Mouse (Mus musculus) myocyte (in vitro differentiated cells): ENCODE measurements at regions not wholly inside any gene's neighbourhood (a gene's known extent, or its start where the extent isn't known, plus 50 kb on each side); places are given as distances from the start of the nearest gene placed in this dataset.

Experiments
- H3K27me3 ChIP-seq: one replicate; pipeline ENCODE4 v1.6.1; 2011; ENCODE audit not compliant: control insufficient read depth, insufficient read depth, insufficient read length
- H3K36me3 ChIP-seq: one replicate; pipeline ENCODE4 v1.6.1; 2011; ENCODE audit not compliant: control insufficient read depth, insufficient read depth
- H3K4me2 ChIP-seq: one replicate; pipeline ENCODE4 v1.6.1; 2011; ENCODE audit warnings: low read depth, control low read depth
- H3K4me3 ChIP-seq: one replicate; pipeline ENCODE4 v1.5.1; 2011; ENCODE audit warnings: mild to moderate bottlenecking, control low read depth, moderate library complexity
- H3K79me2 ChIP-seq: one replicate; pipeline ENCODE4 v1.6.1; 2011; ENCODE audit not compliant: control insufficient read depth, insufficient read depth
- H3ac ChIP-seq: one replicate; pipeline ENCODE4 v1.6.1; 2011; ENCODE audit not compliant: control insufficient read depth, insufficient read length
- CEBPB ChIP-seq: IDR thresholded peaks from 2 replicates; pipeline ENCODE4 v1.6.1; 2011; ENCODE audit warnings: mild to moderate bottlenecking, moderate library complexity; ENCODE audit not compliant: poor library complexity, insufficient read depth, severe bottlenecking
- E2F4 ChIP-seq: IDR thresholded peaks from one replicate; pipeline ENCODE4 v1.6.1; 2011; ENCODE audit warnings: mild to moderate bottlenecking, control low read depth, moderate library complexity; ENCODE audit not compliant: insufficient read depth
- MAX ChIP-seq: IDR thresholded peaks from one replicate; pipeline ENCODE4 v1.6.1; 2011; ENCODE audit warnings: low read depth, mild to moderate bottlenecking, control low read depth
- MYOD1 ChIP-seq, 3 experiments: IDR thresholded peaks; one replicate each; pipeline ENCODE4 v1.6.1; 2011; ENCODE audit warnings: control low read depth in 2 of 3, low read depth in 2 of 3, mild to moderate bottlenecking in 2 of 3, moderate library complexity in 1 of 3; ENCODE audit not compliant: insufficient read length in 2 of 3, control insufficient read depth in 1 of 3
- MYOG ChIP-seq, 3 experiments: IDR thresholded peaks; one replicate each; pipeline ENCODE4 v1.6.1; 2011; ENCODE audit warnings: control low read depth in 2 of 3, low read depth in 2 of 3, mild to moderate bottlenecking in 2 of 3; ENCODE audit not compliant: insufficient read length in 2 of 3, control insufficient read depth in 1 of 3, insufficient read depth in 1 of 3
- POLR2A ChIP-seq: IDR thresholded peaks from one replicate; pipeline ENCODE4 v1.6.1; 2011; ENCODE audit warnings: low read depth, mild to moderate bottlenecking, control low read depth, moderate library complexity; ENCODE audit not compliant: insufficient read length
- POLR2AphosphoS2 ChIP-seq: IDR thresholded peaks from one replicate; pipeline ENCODE4 v1.6.1; 2011; ENCODE audit warnings: low read depth, control low read depth; ENCODE audit not compliant: insufficient read length
- REST ChIP-seq: IDR thresholded peaks from one replicate; pipeline ENCODE4 v1.6.1; 2011; ENCODE audit warnings: mild to moderate bottlenecking, control low read depth, moderate library complexity; ENCODE audit not compliant: insufficient read depth, insufficient read length
- SRF ChIP-seq: IDR thresholded peaks from one replicate; pipeline ENCODE4 v1.6.1; 2011; ENCODE audit warnings: low read depth; ENCODE audit not compliant: control insufficient read depth, insufficient read length
- TCF12 ChIP-seq: IDR thresholded peaks from one replicate; pipeline ENCODE4 v1.6.1; 2011; ENCODE audit warnings: mild to moderate bottlenecking, control low read depth; ENCODE audit not compliant: poor library complexity, insufficient read depth, severe bottlenecking
- TCF3 ChIP-seq: IDR thresholded peaks from one replicate; pipeline ENCODE4 v1.6.1; 2011; ENCODE audit warnings: low read depth, control low read depth; ENCODE audit not compliant: insufficient read length
- USF1 ChIP-seq: IDR thresholded peaks from one replicate; pipeline ENCODE4 v1.6.1; 2011; ENCODE audit warnings: low read depth, mild to moderate bottlenecking, control low read depth, moderate library complexity

- H3ac ChIP-seq = no peak overlapping the region
- H3K4me3 ChIP-seq = no peak overlapping the region
- H3K27me3 ChIP-seq = no peaks in the 10 kb centered on the region
- no peaks in the 10 kb centered on the region for H3K79me2 ChIP-seq
- H3K4me2 ChIP-seq = no peak overlapping the region
- TF ChIP-seq MYOG (IDR thresholded peaks at IDR 0.05; ENCODE audit: control insufficient read depth in 1 of 3, insufficient read depth in 1 of 3, insufficient read length in 2 of 3, low read depth in 2 of 3) (no peak), REST (no peak), CEBPB (no peak), E2F4 (no peak), POLR2AphosphoS2 (no peak), USF1 (no peak), SRF (no peak), MAX (no peak), TCF12 (no peak), TCF3 (no peak), POLR2A (no peak), MYOD1 (IDR thresholded peaks at IDR 0.05; ENCODE audit: control insufficient read depth in 1 of 3, insufficient read length in 2 of 3, low read depth in 2 of 3) (no peak)
- no peaks in the 10 kb centered on the region for H3K36me3 ChIP-seq
These were observed 105.2 kb upstream of the Efna5 start for GRCm38 (mm10) chr17:62986304-62986703.

- TF ChIP-seq MAX = no peak
- no peak for TF ChIP-seq MYOD1 (IDR thresholded peaks at IDR 0.05; ENCODE audit: control insufficient read depth in 1 of 3, insufficient read length in 2 of 3, low read depth in 2 of 3)
- TF ChIP-seq TCF12 = no peak
- TF ChIP-seq REST = no peak
- no peak for TF ChIP-seq USF1
- no peak for TF ChIP-seq CEBPB
- no peak for TF ChIP-seq TCF3
- Histone ChIP-seq H3K27me3 (no peaks in the 10 kb centered on the region), H3K4me2 (no peak overlapping the region), H3K4me3 (no peak overlapping the region), H3ac (no peak overlapping the region), H3K36me3 (no peaks in the 10 kb centered on the region), H3K79me2 (no peaks in the 10 kb centered on the region)
These were observed 99.2 kb upstream of the Efna5 start for GRCm38 (mm10) chr17:62980337-62980736.

- Histone ChIP-seq H3ac (no peak overlapping the region), H3K79me2 (no peaks in the 10 kb centered on the region), H3K36me3 (no peaks in the 10 kb centered on the region), H3K4me2 (no peak overlapping the region), H3K4me3 (no peak overlapping the region), H3K27me3 (no peaks in the 10 kb centered on the region)
- no peak for TF ChIP-seq MYOG (IDR thresholded peaks at IDR 0.05; ENCODE audit: control insufficient read depth in 1 of 3, insufficient read depth in 1 of 3, insufficient read length in 2 of 3, low read depth in 2 of 3)
- no peak for TF ChIP-seq USF1
- TF ChIP-seq POLR2A = no peak
- TF ChIP-seq SRF = no peak
- no peak for TF ChIP-seq E2F4
- no peak for TF ChIP-seq MYOD1 (IDR thresholded peaks at IDR 0.05; ENCODE audit: control insufficient read depth in 1 of 3, insufficient read length in 2 of 3, low read depth in 2 of 3)
- TF ChIP-seq POLR2AphosphoS2 = no peak
- no peak for TF ChIP-seq TCF3
- TF ChIP-seq REST = no peak
- TF ChIP-seq MAX = no peak
- TF ChIP-seq CEBPB = no peak
- no peak for TF ChIP-seq TCF12
These were observed 96.4 kb upstream of the Efna5 start for GRCm38 (mm10) chr17:62977561-62977960.

- H3K79me2 ChIP-seq = no peaks in the 10 kb centered on the region
- H3ac ChIP-seq = no peak overlapping the region
- no peaks in the 10 kb centered on the region for H3K27me3 ChIP-seq
- H3K4me3 ChIP-seq = no peak overlapping the region
- no peaks in the 10 kb centered on the region for H3K36me3 ChIP-seq
- TF ChIP-seq TCF3 (no peak), POLR2A (no peak), TCF12 (no peak), POLR2AphosphoS2 (no peak), MAX (no peak), CEBPB (no peak), REST (no peak), MYOG (IDR thresholded peaks at IDR 0.05; ENCODE audit: control insufficient read depth in 1 of 3, insufficient read depth in 1 of 3, insufficient read length in 2 of 3, low read depth in 2 of 3) (no peak), USF1 (no peak), MYOD1 (IDR thresholded peaks at IDR 0.05; ENCODE audit: control insufficient read depth in 1 of 3, insufficient read length in 2 of 3, low read depth in 2 of 3) (no peak), E2F4 (no peak), SRF (no peak)
- H3K4me2 ChIP-seq = no peak overlapping the region
These were observed 96.0 kb upstream of the Efna5 start for GRCm38 (mm10) chr17:62977136-62977535.
